Mouse (Mus musculus) spleen, embryonic (tissue): ENCODE measurements around the gene Ackr2.

ENCODE experiments used
- CTCF ChIA-PET: fragments of 350-600 bp; sonication (Branson Sonifier 250); formaldehyde crosslinking; loops from one replicate; lab custom pipeline; 2022; lab: Charles Lee

Ackr2 gene

DNA sequence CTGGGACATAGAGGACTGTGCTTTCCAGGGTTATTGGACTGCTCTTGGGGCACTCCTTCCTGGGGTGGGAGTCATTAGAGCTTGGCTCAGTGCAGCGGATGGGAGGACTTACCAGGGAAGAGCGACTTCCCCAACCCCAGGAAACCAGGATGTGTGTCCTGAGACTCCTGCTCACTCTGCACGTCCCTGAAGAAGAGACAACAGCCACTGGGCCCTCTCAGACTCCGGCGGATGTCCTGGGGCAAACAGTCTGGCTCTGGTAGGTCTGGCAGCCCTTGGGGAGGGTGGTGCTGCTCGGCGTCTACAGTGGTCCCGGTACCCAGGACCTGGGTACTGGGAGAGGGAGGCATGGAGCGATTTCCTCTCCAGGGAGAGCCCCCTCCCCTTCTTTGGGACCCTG is at the start of gene Ackr2:
TSS of gene Ackr2 (plus strand) at position 111 of the 400 bp plus-strand sequence.
- CTCF ChIA-PET: no interaction called here

DNA sequence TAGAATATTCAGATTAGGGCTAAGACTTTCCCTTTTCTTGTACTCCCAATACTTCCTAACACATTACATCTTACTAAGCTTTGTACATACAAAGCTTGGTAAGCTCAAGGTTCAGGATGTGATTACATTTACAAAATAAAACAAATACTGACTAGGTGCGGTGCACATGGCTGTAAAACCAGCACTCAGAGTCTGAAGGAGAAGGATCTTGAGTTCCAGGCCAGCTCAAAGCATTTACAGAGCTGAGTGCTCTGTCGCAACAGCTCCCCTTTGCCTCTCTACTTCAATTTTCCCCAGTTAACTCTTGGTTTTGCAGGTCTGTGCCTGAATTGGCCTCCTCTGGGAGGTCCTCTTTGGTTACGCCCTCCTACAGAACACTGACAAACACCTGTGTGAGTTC is 43.9 kb upstream of the Ackr2 start:
- CTCF ChIA-PET: no interaction called here

- CTCF ChIA-PET: interaction anchor here (0.6 to 0.7 kb wide), 2 partner anchors 71 to 79 kb away, joined by 3 to 11 read pairs; no protein-coding TSS in a partner anchor
Measured at GRCm38 (mm10) chr9:121856649-121857416, 41.3 kb upstream of the Ackr2 start.

DNA sequence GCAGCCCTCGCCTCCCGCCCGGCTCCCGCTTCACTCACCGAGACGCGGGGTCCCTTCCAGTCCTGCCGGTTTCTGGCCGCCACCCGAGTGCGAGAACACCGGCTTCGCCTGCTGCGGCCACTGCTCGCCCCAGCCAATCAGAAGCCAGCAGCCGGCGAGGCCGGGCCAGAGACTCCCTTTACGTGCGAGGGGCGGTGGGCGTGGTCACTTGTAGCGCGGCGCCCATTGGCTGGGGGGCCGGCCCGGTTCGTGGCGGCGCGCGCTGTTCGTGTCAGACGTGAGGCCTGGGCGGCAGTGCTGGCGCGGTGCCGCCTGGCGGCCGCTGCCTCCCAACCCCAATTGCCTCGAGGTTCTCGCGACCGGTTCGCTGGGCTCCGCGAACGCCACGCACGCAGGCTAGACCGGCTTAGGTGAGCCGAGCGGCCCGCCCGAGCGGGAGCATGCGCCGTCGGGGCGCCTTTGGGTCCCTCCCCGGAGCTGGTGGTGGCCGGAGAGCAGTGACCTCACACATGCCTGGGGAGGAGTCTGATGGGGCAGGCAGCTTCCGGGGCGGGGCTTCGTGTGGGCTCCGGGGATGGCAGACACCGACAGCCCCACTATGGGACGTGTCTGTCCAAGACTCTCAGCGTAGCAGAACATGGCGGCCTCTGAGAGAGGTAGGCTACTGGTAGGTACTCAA is 40.5 kb upstream of the Ackr2 start:
- CTCF ChIA-PET: interaction anchor here (0.7 kb wide), 1 partner anchor 71 kb away, joined by 11 read pairs; no protein-coding TSS in a partner anchor

DNA sequence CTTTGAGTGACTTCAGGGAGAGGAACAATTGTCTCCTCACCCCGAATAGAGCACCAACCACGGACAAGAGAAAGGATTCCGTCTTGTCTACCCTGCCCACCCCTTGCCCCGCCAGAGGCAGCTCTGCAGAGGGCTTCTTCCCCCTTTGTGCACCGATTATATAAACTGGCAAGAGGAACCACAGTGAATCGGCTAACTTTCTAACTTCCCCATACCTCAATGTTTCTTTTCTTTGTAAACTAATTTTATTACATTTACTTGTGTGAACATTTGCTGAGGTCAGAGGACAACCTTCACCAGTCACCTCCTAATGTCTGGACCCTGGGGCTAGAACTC is 40.0 kb upstream of the Ackr2 start, which contains the start of gene Higd1a:
TSS of gene Higd1a (minus strand) at position 210 of the 336 bp plus-strand sequence.
- CTCF ChIA-PET: no interaction called here

GRCm38 (mm10) chr9:121859345-121859744 is 38.8 kb upstream of the Ackr2 start:
- CTCF ChIA-PET: interaction anchor here (0.7 kb wide), 1 partner anchor 21 kb away, joined by 5 read pairs; no protein-coding TSS in a partner anchor

DNA sequence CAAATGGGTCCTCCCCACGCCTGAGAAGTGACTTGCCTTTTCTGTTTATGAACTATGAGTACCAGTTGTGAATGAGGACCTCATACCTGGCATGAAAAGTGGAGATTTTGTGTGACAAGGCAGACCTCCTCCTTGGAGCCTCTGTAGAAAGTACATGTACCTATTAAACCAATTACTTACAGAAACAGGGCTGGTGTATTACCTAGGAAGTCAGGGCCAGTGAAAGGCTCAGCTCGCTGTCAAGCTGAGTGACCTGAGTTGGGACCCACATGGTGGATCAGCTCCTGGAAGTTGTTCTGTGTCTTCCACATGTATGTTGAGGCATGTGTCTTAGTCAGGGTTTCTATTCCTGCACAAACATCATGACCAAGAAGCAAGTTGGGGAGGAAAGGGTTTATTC is 37.2 kb upstream of the Ackr2 start:
- CTCF ChIA-PET: no interaction called here

GRCm38 (mm10) chr9:121864837-121865236 is 33.3 kb upstream of the Ackr2 start:
- CTCF ChIA-PET: no interaction called here

DNA sequence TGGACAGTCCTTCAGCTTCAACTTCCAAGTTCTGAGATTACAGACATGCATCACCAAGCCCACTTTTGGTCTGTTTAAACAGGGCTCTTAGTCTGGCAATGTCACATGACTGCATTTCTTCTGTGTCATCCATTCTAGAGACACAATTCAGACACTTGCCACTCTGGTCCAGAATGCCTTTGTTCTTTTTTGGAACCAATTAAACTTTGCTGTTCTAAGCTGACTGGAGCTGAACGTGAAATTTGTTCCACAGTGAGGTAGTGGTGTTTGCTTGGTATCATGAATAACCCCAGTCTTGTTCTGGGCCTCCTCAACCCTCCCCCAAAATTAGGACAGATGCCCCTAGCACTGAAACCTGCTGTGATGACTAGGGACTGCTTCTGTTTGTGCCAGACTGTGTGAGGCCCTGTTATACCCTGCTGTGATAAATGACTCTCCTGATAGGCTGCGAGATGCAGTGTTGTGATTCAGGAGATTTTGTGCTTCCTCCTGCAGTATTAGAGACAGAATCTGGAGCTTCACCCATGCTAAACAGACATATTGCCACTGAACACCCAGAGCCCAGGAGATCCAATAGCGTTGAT is 32.6 kb upstream of the Ackr2 start:
- CTCF ChIA-PET: no interaction called here

DNA sequence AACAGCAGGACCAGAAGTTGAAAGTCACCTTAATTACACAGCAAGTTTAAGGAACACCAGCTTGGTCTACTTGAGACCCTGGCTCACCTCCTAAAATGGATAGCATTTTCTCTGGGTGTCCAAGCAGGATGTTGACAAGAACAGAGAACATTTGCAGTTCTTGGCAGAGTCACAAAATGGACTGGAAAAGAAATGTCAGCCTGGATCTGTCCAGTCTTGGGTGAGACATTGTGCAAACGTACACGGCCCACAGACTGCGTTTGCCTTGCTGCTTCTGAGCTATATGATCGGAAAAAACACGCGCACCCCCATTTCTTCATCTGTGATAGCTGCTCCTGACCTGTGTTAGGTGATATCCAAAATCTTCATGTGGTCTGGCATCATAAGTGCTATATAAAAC is 30.5 kb upstream of the Ackr2 start:
- CTCF ChIA-PET: interaction anchor here (0.8 kb wide), 1 partner anchor 118 kb away, joined by 3 read pairs; no protein-coding TSS in a partner anchor

DNA sequence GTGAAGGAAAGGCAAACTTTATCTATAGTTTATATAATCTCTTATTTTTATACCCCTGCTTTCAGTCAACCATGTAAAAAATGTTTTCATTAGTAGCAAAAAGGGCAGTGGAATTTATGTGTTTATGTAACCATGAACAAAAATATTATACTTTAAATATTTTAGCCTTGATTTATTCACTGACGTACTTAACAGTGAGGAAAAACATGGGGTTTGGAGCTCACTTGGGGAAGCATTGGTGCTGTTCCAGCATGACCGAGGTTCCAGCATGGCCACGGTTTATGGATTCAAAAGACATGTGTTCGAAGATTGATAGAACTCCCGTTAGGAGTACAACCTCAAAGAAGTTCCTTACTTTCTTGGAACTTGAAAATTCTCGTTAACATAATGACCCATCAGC is 29.9 kb upstream of the Ackr2 start:
- CTCF ChIA-PET: no interaction called here

DNA sequence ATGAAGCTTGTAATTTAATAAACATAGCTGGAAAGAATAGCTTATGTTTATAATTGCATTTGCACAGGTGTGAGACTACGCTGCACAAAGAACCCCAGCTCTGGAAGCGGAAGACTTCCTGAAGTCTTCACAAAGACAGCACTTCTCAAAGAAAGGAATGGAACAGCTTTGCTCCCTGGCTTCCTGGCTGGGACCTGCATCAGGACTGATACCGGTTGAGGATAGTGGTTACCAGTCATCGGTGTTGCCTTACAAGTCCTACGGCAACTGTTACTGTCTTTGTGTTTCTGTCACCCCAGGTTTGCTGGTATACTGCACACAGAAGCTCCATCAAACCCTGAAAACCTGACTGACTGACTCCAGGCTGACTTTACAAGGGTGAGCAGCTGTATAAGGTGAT is 28.7 kb upstream of the Ackr2 start:
- CTCF ChIA-PET: no interaction called here

DNA sequence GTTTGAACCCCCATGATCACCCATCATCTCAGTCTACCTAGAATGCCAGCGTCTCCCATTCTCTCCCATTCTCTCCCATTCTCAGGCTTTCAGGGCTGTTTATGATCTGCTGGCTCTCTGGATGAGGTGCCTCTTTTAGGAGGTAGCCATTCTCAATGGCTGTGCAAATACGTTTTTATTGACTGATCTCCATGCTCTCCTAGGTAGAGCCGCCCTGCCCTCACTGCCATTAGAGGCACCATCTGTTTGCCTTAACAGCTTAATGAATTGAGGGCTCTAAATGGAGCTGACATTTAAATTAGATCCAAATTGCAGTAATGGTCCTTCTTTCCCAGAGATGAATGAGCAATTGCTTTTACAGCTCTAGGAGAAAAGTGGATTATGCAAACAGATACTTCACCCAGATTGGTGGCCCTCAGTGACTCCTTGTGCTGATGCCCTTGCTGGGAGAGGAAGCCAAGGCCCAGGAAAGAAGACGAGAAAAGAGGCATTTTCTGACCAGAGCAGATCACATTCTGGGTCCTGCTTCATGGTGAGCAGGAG is 28.1 kb upstream of the Ackr2 start:
- CTCF ChIA-PET: no interaction called here

GRCm38 (mm10) chr9:121872062-121872683 is 26.0 kb upstream of the Ackr2 start:
- CTCF ChIA-PET: no interaction called here

DNA sequence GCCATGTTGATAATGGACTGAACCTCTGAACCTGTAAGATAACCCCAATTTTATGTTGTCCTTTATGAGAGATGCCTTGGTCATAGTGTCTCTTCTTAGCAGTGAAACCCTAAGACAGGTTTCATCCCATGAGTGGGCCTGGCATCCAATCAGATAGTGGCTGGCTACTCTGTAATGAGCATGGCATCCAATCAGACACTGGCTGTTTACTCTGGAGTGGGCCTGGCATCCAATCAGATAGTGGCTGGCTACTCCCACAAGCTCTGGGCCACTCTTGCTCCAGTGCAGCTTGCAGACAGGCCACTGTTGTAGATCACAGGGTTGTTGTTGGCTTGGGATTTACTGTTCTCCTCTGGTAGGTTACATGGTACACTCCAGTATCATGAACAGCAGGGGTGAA is 24.6 kb upstream of the Ackr2 start:
- CTCF ChIA-PET: no interaction called here

GRCm38 (mm10) chr9:121877052-121877740 is 21.0 kb upstream of the Ackr2 start:
- CTCF ChIA-PET: interaction anchor here (0.7 kb wide), 1 partner anchor 621 kb away, joined by 3 read pairs; no protein-coding TSS in a partner anchor

- CTCF ChIA-PET: interaction anchor here (2.7 kb wide), 1 partner anchor 105 kb away, joined by 10 read pairs; no protein-coding TSS in a partner anchor
Measured at GRCm38 (mm10) chr9:121880840-121881239, 17.3 kb upstream of the Ackr2 start.

- CTCF ChIA-PET: interaction anchor here (0.6 to 2.7 kb wide), 2 partner anchors 18 to 104 kb away, joined by 3 to 10 read pairs; no protein-coding TSS in a partner anchor
Measured at GRCm38 (mm10) chr9:121881301-121881700, 16.9 kb upstream of the Ackr2 start.

DNA sequence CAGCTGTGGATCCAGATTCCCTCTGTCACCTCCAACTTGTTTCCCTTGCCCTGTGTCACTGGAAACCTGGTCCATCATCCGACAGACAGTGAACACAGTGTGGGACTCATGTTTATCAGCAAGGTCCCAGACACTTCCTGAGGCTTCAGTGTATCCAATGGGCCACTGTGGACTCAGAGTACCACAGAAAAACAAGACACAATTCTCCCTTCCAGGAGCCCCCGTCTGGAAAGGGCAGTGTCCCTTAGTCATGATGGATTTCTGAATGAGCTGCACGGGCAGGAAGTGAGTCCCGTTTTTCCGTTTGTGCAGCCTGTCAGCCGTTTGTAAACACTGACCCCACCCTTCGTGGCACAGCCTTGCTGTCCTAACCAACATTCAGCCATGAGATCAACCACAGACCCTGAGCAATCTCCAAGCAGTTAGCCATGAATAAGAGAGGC is 16.1 kb upstream of the Ackr2 start:
- CTCF ChIA-PET: interaction anchor here (2.7 kb wide), 1 partner anchor 103 kb away, joined by 10 read pairs; no protein-coding TSS in a partner anchor

DNA sequence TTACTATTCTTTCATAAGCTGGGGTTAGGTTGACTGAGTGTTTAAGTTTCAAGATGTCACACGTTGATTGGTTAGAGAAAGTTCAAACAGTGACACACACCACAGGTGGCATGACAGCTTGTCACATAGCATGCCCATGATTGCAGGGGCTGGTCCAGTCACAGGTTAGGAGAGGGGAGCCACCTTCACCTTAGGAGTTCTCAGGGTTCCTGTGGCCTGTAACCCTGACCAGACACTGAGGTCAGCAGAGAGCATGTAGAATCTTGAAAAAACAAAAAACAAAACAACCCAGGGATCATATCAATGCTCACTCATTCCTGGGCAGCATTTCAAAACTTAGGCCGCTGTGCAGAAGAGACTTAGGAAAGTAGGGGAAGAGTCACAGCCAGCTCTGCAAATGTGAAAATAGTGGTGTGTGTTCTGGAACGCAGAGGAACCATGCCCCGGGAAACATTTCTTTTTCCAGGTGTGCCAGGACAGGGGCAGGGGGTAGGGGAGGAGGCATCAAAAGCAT is 8.2 kb upstream of the Ackr2 start:
- CTCF ChIA-PET: no interaction called here
